Mouse (Mus musculus): ENCODE data around the gene Egfl7. TPM values are rescaled to one million over a fixed set of nuclear protein-coding genes. Genes with fewer than 3 reads are reported as not detected.

The Egfl7 gene
- polyA plus RNA-seq, 1 experiment: 3.6 TPM

DNA sequence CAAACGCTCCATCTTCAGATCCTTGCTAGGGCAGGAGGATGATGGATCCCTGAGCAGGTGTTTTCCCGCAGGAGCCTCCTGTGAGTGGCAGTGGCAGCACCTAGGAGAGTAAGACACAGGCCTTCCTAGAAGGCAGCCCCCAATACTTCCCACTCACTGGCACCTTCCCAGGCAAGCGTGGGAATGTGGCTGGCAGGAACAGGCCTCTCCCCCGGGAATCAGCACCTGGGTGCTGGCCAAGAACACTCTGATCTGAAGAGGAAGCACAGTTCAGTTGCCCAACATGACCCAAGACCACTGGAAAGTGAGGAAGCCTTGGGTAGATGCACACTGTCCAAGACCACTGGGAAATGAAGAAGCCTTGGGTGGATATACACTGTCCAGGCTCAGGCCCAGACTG, 24.7 kb upstream of the Egfl7 start:
- H3K9me3 ChIP-seq (ENCODE audit: control insufficient read depth, low read length): no peaks in the 10 kb centered on the region
- TF ChIP-seq GATA1 (IDR thresholded peaks at IDR 0.05; ENCODE audit: low read length) (no peak), TAL1 (IDR thresholded peaks at IDR 0.05; ENCODE audit: low read length) (no peak)
- H3K36me3 ChIP-seq (ENCODE audit: control insufficient read depth): no peaks in the 10 kb centered on the region
- no peaks in the 10 kb centered on the region; the same call in 1 of the 2 replicates for H3K4me1 ChIP-seq (ENCODE audit: control insufficient read depth)
- no peak overlapping the region for H3K4me3 ChIP-seq (replicated peaks)
- H3K27me3 ChIP-seq (ENCODE audit: control insufficient read depth): no peaks in the 10 kb centered on the region

DNA sequence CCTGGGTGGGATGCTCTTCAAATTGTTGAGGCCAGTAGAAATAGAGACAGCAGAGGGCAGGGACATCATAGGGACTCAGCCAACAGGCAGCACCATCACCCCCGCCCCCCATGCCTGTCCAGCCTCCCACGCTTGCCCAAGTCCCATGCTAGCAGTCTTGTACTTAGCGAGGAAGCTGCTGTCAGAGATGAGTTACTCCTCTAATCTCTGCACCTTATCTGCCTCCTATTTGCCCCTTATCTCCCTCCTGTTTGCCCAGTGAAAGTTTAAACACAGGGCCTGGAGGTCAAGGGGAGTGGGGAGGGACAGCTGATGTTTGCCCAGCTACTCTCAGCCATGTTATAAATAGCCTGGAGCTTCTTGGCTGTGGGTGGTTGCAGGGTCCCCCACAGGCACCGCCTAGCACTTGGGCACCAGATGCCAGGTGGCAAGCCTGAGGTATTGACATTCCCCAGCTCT, 23.2 kb upstream of the Egfl7 start:
- no peaks in the 10 kb centered on the region for H3K27me3 ChIP-seq (ENCODE audit: control insufficient read depth)
- no peaks in the 10 kb centered on the region; the same call in 1 of the 2 replicates for H3K4me1 ChIP-seq (ENCODE audit: control insufficient read depth)

DNA sequence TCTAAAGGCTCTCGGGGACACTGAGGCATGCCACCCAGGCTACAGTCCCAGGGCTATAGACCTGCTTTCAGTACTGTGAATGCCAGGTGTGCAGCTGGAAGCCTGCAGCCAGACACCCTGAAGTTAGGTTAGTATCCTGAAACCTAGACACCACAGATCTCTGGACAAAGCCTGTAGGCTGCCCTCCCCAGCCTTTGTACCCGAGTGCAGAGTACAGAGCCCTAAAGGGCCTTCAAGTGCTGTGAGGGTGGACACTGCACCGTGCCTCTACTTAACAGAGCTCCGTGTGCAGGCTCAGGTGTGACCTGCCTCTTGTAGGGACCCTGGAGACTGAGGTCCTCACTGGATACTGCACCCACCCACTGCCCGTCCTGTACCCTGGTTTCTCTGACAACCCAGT, 19.3 kb upstream of the Egfl7 start:
- no peaks in the 10 kb centered on the region for H3K27me3 ChIP-seq (ENCODE audit: control insufficient read depth)
- no peak for TF ChIP-seq TAL1 (IDR thresholded peaks at IDR 0.05; ENCODE audit: low read length)
- no peak for TF ChIP-seq GATA1 (IDR thresholded peaks at IDR 0.05; ENCODE audit: low read length)
- no peaks in the 10 kb centered on the region for H3K9me3 ChIP-seq (ENCODE audit: control insufficient read depth, low read length)
- no peaks in the 10 kb centered on the region for H3K4me1 ChIP-seq (ENCODE audit: control insufficient read depth)
- no peaks in the 10 kb centered on the region for H3K36me3 ChIP-seq (ENCODE audit: control insufficient read depth)
- H3K4me3 ChIP-seq (replicated peaks): no peak overlapping the region

More for the DNA sequence above, 23.2 kb upstream of the Egfl7 start:
- Histone ChIP-seq H3K36me3 (ENCODE audit: control insufficient read depth) (no peaks in the 10 kb centered on the region), H3K9me3 (ENCODE audit: control insufficient read depth, low read length) (no peaks in the 10 kb centered on the region), H3K4me3 (replicated peaks) (no peak overlapping the region)
- TF ChIP-seq TAL1 (IDR thresholded peaks at IDR 0.05; ENCODE audit: low read length) (no peak), GATA1 (IDR thresholded peaks at IDR 0.05; ENCODE audit: low read length) (no peak)

DNA sequence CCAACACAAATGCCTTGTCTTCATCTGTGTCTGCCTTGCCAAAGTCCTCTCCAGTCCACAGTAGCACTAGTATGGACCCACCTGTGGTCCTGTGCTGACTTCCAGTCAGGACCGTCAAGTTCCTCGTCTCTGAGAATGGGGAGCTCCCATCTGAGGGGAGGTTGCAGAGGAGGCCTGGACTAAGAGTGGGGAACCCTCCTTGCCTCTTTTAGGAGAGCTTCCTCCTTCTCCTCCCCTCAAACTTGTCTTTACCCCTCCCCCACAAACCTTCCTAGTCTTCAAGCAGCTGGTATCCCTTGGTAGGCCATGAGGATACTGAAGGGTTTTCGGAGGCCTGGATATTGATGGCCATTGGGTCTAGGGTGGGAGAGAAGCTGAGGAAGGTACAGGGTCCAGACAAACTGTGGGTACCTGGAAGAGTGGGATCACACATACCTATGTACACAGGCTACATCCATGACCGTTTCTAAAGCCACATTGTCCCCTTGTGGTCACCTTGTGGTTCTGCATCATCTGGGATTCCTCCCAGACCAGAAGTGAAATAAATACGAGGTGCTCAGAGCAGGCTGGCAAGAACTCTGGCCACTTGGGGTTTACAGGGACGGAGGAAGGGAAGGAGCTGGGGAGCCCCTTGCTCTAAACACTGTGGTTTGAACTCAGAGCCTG, 18.3 kb upstream of the Egfl7 start:
- Histone ChIP-seq H3K4me1 (ENCODE audit: control insufficient read depth) (no peaks in the 10 kb centered on the region), H3K36me3 (ENCODE audit: control insufficient read depth) (no peaks in the 10 kb centered on the region), H3K27me3 (ENCODE audit: control insufficient read depth) (no peaks in the 10 kb centered on the region), H3K9me3 (ENCODE audit: control insufficient read depth, low read length) (no peaks in the 10 kb centered on the region), H3K4me3 (replicated peaks) (no peak overlapping the region)
- TF ChIP-seq TAL1 (IDR thresholded peaks at IDR 0.05; ENCODE audit: low read length): no peak
- TF ChIP-seq GATA1 (IDR thresholded peaks at IDR 0.05; ENCODE audit: low read length): no peak

DNA sequence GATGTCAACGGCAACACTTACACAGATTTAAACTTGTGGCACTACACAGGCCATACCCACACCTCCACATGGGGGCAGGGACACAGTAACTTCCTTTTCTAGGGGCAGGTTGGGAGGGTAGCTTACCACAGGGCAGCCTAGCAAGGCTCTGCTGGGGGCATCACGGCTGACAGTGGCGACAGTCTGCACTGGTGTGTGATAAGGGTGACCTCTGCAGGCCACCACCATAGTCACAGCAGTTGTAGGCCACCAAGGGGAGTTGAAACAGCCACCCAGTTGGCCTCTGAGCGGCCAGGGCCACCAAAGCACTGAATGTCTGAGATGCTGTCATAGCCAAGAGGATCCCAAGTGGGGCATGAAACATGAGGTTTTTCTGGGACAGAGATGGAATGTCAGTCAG, 13.6 kb upstream of the Egfl7 start:
- no peaks in the 10 kb centered on the region for H3K36me3 ChIP-seq (ENCODE audit: control insufficient read depth)
- no peaks in the 10 kb centered on the region for H3K27me3 ChIP-seq (ENCODE audit: control insufficient read depth)
- H3K9me3 ChIP-seq (ENCODE audit: control insufficient read depth, low read length): no peaks in the 10 kb centered on the region
- H3K4me3 ChIP-seq (replicated peaks): no peak overlapping the region
- no peak for TF ChIP-seq TAL1 (IDR thresholded peaks at IDR 0.05; ENCODE audit: low read length)
- TF ChIP-seq GATA1 (IDR thresholded peaks at IDR 0.05; ENCODE audit: low read length): no peak
- peaks cover 4% of the 10 kb centered on the region; the same call in 1 of the 2 replicates for H3K4me1 ChIP-seq (ENCODE audit: control insufficient read depth)

DNA sequence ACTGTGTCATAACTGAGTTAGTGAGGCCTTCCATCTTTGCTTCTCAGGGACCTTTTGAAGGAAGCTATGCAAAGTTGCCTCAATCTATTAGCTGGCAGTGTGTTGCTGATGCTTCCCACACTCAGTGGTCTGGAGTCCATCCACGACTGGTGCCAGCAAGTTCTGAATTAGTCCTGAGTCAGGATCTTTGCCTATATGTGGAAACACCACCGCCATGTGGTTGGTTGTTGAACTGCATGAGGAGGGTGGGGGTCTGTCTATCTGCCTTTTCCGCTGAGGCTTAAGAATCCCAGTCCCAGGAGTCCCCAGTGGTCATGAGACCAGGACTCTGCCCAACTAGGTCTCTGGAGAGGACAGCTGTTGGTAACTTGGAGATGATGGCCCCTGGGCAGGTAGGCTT, 9.8 kb upstream of the Egfl7 start:
- Histone ChIP-seq H3K36me3 (ENCODE audit: control insufficient read depth) (no peaks in the 10 kb centered on the region), H3K27me3 (ENCODE audit: control insufficient read depth) (no peaks in the 10 kb centered on the region), H3K4me1 (ENCODE audit: control insufficient read depth) (peaks cover 37% of the 10 kb centered on the region), H3K9me3 (ENCODE audit: control insufficient read depth, low read length) (no peaks in the 10 kb centered on the region), H3K4me3 (replicated peaks) (no peak overlapping the region)
- TF ChIP-seq GATA1 (IDR thresholded peaks at IDR 0.05; ENCODE audit: low read length): no peak
- TF ChIP-seq TAL1 (IDR thresholded peaks at IDR 0.05; ENCODE audit: low read length): no peak

DNA sequence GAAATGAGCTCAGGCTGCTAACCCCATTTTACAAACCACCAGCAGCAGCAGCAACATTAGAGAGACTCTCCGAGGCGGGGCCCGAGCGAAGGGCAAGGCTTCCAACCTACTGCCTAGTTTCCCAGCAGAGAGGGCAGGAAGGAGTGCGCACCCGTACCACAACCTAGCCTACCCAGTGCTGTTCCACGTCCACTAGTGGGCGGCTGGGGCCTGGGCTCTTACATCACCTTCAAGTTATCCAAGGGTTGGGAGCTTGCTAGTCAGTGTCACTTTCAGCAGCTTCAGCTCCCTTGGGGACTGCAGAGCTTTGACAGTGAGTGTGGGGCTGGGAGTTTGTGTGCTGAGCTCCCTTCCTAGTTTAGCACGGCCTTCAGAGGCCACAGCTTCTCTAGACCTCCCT, 8.4 kb upstream of the Egfl7 start:
- peaks cover 51% of the 10 kb centered on the region for H3K4me1 ChIP-seq (ENCODE audit: control insufficient read depth)
- no peaks in the 10 kb centered on the region for H3K27me3 ChIP-seq (ENCODE audit: control insufficient read depth)
- TF ChIP-seq TAL1 (IDR thresholded peaks at IDR 0.05; ENCODE audit: low read length): no peak
- no peak for TF ChIP-seq GATA1 (IDR thresholded peaks at IDR 0.05; ENCODE audit: low read length)
- H3K4me3 ChIP-seq (replicated peaks): no peak overlapping the region
- H3K36me3 ChIP-seq (ENCODE audit: control insufficient read depth): no peaks in the 10 kb centered on the region
- H3K9me3 ChIP-seq (ENCODE audit: control insufficient read depth, low read length): no peaks in the 10 kb centered on the region

DNA sequence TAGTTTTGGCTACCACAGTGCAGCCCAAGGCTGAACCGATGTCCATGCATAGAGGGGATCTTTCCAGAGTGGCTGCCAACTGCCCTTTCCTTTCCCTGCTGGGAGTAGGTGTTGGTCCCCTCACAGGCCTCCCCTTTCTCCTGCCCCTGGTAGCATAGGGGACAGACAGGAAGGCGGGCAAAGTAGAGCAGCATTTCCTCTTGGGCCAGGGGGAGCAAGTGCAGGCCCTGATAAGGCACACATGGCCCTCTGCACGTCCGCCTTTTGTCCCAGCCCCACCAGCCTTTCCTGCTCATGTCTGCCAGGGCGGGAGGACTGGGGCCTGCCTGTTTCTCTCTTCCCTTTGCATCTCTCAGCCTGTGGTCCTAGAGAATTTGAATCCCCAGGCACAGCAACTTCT, 8.0 kb upstream of the Egfl7 start:
- Histone ChIP-seq H3K9me3 (ENCODE audit: control insufficient read depth, low read length) (no peaks in the 10 kb centered on the region), H3K4me3 (replicated peaks) (no peak overlapping the region), H3K36me3 (ENCODE audit: control insufficient read depth) (no peaks in the 10 kb centered on the region), H3K4me1 (ENCODE audit: control insufficient read depth) (peaks cover 55% of the 10 kb centered on the region), H3K27me3 (ENCODE audit: control insufficient read depth) (no peaks in the 10 kb centered on the region)
- no peak for TF ChIP-seq GATA1 (IDR thresholded peaks at IDR 0.05; ENCODE audit: low read length)
- TF ChIP-seq TAL1 (IDR thresholded peaks at IDR 0.05; ENCODE audit: low read length): no peak

DNA sequence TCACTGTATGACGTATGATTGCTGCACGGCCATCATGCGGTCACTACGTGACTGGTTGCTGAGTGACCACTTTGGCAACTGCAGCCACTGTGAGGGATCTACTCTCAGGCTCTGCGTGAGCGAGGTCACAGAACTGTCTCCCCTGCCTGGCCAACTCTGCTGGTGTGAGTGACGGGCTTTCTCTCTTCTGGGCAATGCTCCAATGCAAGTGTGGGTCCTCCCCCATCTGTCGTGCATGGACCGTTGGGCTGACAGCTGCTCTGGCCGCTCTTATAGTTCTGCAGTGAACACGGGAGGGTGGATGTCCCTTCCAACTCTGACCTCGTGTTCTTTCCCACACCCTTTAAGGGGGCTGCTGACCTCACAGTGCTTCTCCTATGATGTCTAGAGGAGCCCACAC, 6.4 kb upstream of the Egfl7 start:
- no peaks in the 10 kb centered on the region for H3K36me3 ChIP-seq (ENCODE audit: control insufficient read depth)
- peaks cover 65% of the 10 kb centered on the region for H3K4me1 ChIP-seq (ENCODE audit: control insufficient read depth)
- no peak overlapping the region for H3K4me3 ChIP-seq (replicated peaks)
- no peaks in the 10 kb centered on the region for H3K9me3 ChIP-seq (ENCODE audit: control insufficient read depth, low read length)
- TF ChIP-seq TAL1 (IDR thresholded peaks at IDR 0.05; ENCODE audit: low read length) (no peak), GATA1 (IDR thresholded peaks at IDR 0.05; ENCODE audit: low read length) (no peak)
- no peaks in the 10 kb centered on the region for H3K27me3 ChIP-seq (ENCODE audit: control insufficient read depth)

DNA sequence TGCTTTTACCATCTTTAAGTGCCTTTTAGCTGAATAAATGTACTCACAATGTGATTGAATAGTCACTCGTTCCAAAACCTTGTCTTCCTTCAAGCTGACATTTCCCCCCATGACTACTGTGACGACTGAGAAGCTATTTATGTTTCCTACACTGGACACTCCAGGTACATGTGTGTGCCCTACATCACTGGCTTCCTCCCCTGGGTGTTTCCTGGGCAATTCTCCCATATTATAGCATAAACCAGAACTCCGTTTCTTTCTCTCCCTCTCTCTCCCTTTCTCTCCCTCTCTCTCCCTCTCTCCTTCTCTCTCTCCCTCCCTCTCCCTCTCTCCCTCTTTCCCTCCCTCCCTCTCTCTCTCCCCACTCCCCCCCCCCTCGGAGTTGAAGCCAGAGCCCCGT, 6.0 kb upstream of the Egfl7 start:
- Histone ChIP-seq H3K36me3 (ENCODE audit: control insufficient read depth) (no peaks in the 10 kb centered on the region), H3K9me3 (ENCODE audit: control insufficient read depth, low read length) (no peaks in the 10 kb centered on the region), H3K4me3 (replicated peaks) (no peak overlapping the region), H3K4me1 (ENCODE audit: control insufficient read depth) (peaks cover 65% of the 10 kb centered on the region), H3K27me3 (ENCODE audit: control insufficient read depth) (no peaks in the 10 kb centered on the region)
- no peak for TF ChIP-seq TAL1 (IDR thresholded peaks at IDR 0.05; ENCODE audit: low read length)
- no peak for TF ChIP-seq GATA1 (IDR thresholded peaks at IDR 0.05; ENCODE audit: low read length)
